Mouse (Mus musculus) hindbrain, postnatal 0 days (tissue): ENCODE results near the gene Klf11. TPM values are rescaled to one million over a fixed set of nuclear protein-coding genes. Genes with fewer than 3 reads are reported as not detected.

Experiments
- ATAC-seq: fragments of 200-750 bp; cut with Nextera tagmentation; 2 replicates; pipeline ENCODE4 v1.8.0; 2017; ENCODE audit warnings: mild to moderate bottlenecking, moderate TSS enrichment, moderate library complexity
- DNase-seq: peaks from one replicate; pipeline ENCODE4 v3.0.0-alpha.2; 2015; ENCODE audit warnings: low spot score
- H3K27ac ChIP-seq: fragments of 300-500 bp; sonication (generic); 2 replicates; pipeline ENCODE4 v1.5.1; 2014; ENCODE audit warnings: mild to moderate bottlenecking
- H3K27me3 ChIP-seq: fragments of 300-500 bp; sonication (generic); 2 replicates; pipeline ENCODE4 v1.6.1; 2014; ENCODE audit warnings: low read length, mixed read lengths; ENCODE audit not compliant: insufficient read depth
- H3K36me3 ChIP-seq: fragments of 300-500 bp; sonication (generic); 2 replicates; pipeline ENCODE4 v1.6.1; 2014; ENCODE audit warnings: low read length, mixed read lengths; ENCODE audit not compliant: insufficient read depth
- H3K4me1 ChIP-seq: fragments of 300-500 bp; sonication (generic); 2 replicates; pipeline ENCODE4 v1.6.1; 2014; ENCODE audit warnings: antibody characterized with exemption, low read length, mixed read lengths; ENCODE audit not compliant: insufficient read depth
- H3K4me2 ChIP-seq: fragments of 300-500 bp; sonication (generic); 2 replicates; pipeline ENCODE4 v1.6.1; 2014; ENCODE audit warnings: low read depth, mild to moderate bottlenecking, low read length, moderate library complexity, mixed read lengths
- H3K4me3 ChIP-seq: fragments of 300-500 bp; sonication (generic); 2 replicates; pipeline ENCODE4 v1.5.1; 2014; ENCODE audit warnings: low read length
- H3K9ac ChIP-seq: fragments of 300-500 bp; sonication (generic); replicated peaks from 2 replicates; pipeline ENCODE4 v1.6.1; 2014; ENCODE audit warnings: mild to moderate bottlenecking, low read length, moderate library complexity, mixed read lengths
- H3K9me3 ChIP-seq: fragments of 300-500 bp; sonication (generic); 2 replicates; pipeline ENCODE4 v1.6.1; 2016; ENCODE audit warnings: low read length, mixed read lengths
- CTCF ChIP-seq: IDR thresholded peaks from 2 replicates; pipeline ENCODE4 v1.5.1; 2016; ENCODE audit warnings: antibody characterized with exemption, control low read depth, low read depth
- WGBS: fragments of 180-500 bp; shearing (Covaris S2); extraction: QIAGEN DNeasy Blood & Tissue Kit; methylation state at CpG from one replicate; pipeline ENCODE4 v1.1.7; 2014; 5-methylcytosine and 5-hydroxymethylcytosine counted together
- polyA plus RNA-seq: library from polyadenylated mRNA; unstranded; fragments of >200 nt; fragmentation: Nextera tagmentation; extraction: Ambion mirVana; gene quantifications from 2 replicates; pipeline ENCODE4 v1.2.1, GENCODE M21; 2015
- total RNA-seq: library from RNA; depleted of rRNA; stranded (reverse); fragments of >200 nt; gene quantifications from 2 replicates; pipeline ENCODE4 v1.2.3, GENCODE M21; 2014

Gene Klf11
- total and polyA plus RNA-seq, 2 experiments from 2014 or later, result 20.4 to 28.3 TPM

- WGBS, result 65% methylated on average over 6 of the region's 6 CpGs
- no peak for ATAC-seq
- TF ChIP-seq CTCF, result no peak
Measured at GRCm38 (mm10) chr12:24686038-24686695, 35.1 kb downstream of the Klf11 start.

GRCm38 (mm10) chr12:24686696-24687346 is 35.7 kb downstream of the Klf11 start:
- TF ChIP-seq CTCF, result no peak
- 0 out of 2 replicates have a peak, but pooled peaks cover under 1% of the 10 kb centered on the region for H3K4me1 ChIP-seq
- H3K4me3 ChIP-seq, result no peak overlapping the region
- H3K9ac ChIP-seq, result no peak overlapping the region
- 77% methylated on average over 11 of the region's 11 CpGs for WGBS
- H3K4me2 ChIP-seq, result no peak overlapping the region
- H3K27ac ChIP-seq, result no peak overlapping the region
- DNase-seq, result no peak
- ATAC-seq, result no peak
- H3K36me3 ChIP-seq, result no peaks in the 10 kb centered on the region
- no peaks in the 10 kb centered on the region for H3K9me3 ChIP-seq
- no peaks in the 10 kb centered on the region for H3K27me3 ChIP-seq

More at GRCm38 (mm10) chr12:24686038-24686695, 35.1 kb downstream of the Klf11 start:
- H3K4me1 ChIP-seq, result peaks cover 7% of the 10 kb centered on the region; the same call in 1 of the 2 replicates
- H3K4me2 ChIP-seq, result no peak overlapping the region
- DNase-seq, result no peak
- H3K4me3 ChIP-seq, result no peak overlapping the region
- H3K9me3 ChIP-seq, result no peaks in the 10 kb centered on the region
- H3K9ac ChIP-seq, result no peak overlapping the region
- H3K27ac ChIP-seq, result no peak overlapping the region
- H3K36me3 ChIP-seq, result no peaks in the 10 kb centered on the region
- H3K27me3 ChIP-seq, result no peaks in the 10 kb centered on the region

GRCm38 (mm10) chr12:24690351-24690750 is 39.3 kb downstream of the Klf11 start:
- ATAC-seq (no peak), DNase-seq (no peak)
- no peak for TF ChIP-seq CTCF
- no peak overlapping the region for H3K4me2 ChIP-seq
- H3K4me3 ChIP-seq, result no peak overlapping the region
- H3K9me3 ChIP-seq, result no peaks in the 10 kb centered on the region
- 80% methylated on average over 3 of the region's 3 CpGs for WGBS
- H3K4me1 ChIP-seq, result no peaks in the 10 kb centered on the region
- no peak overlapping the region for H3K9ac ChIP-seq
- no peaks in the 10 kb centered on the region for H3K27me3 ChIP-seq
- no peak overlapping the region for H3K27ac ChIP-seq
- no peaks in the 10 kb centered on the region for H3K36me3 ChIP-seq

GRCm38 (mm10) chr12:24696500-24697483 is 45.7 kb downstream of the Klf11 start:
- WGBS, result 40% methylated on average over 16 of the region's 16 CpGs
- peak; percentile 92 for ATAC-seq

GRCm38 (mm10) chr12:24697484-24698204 is 46.6 kb downstream of the Klf11 start:
- 61% methylated on average over 8 of the region's 8 CpGs for WGBS
- no peak for DNase-seq
- Histone ChIP-seq H3K36me3 (no peaks in the 10 kb centered on the region), H3K4me3 (no peak overlapping the region), H3K27me3 (no peaks in the 10 kb centered on the region), H3K27ac (no peak overlapping the region), H3K9me3 (no peaks in the 10 kb centered on the region), H3K9ac (no peak overlapping the region), H3K4me2 (peak overlapping the region; percentile 40), H3K4me1 (no peaks in the 10 kb centered on the region)
- no peak for TF ChIP-seq CTCF
- ATAC-seq, result peak; percentile 61

More at GRCm38 (mm10) chr12:24696500-24697483, 45.7 kb downstream of the Klf11 start:
- H3K4me2 ChIP-seq, result peak overlapping the region; percentile 40
- H3K4me1 ChIP-seq, result no peaks in the 10 kb centered on the region
- H3K9me3 ChIP-seq, result no peaks in the 10 kb centered on the region
- H3K36me3 ChIP-seq, result no peaks in the 10 kb centered on the region
- H3K9ac ChIP-seq, result no peak overlapping the region
- no peak overlapping the region for H3K27ac ChIP-seq
- no peak overlapping the region for H3K4me3 ChIP-seq
- TF ChIP-seq CTCF, result peak; percentile 96
- no peaks in the 10 kb centered on the region for H3K27me3 ChIP-seq
- peak; percentile 93 for DNase-seq

- no peaks in the 10 kb centered on the region for H3K9me3 ChIP-seq
- H3K27ac ChIP-seq, result no peak overlapping the region
- no peak overlapping the region for H3K4me2 ChIP-seq
- DNase-seq (no peak), ATAC-seq (no peak)
- no peaks in the 10 kb centered on the region for H3K36me3 ChIP-seq
- no peak overlapping the region for H3K9ac ChIP-seq
- no peaks in the 10 kb centered on the region for H3K4me1 ChIP-seq
- H3K27me3 ChIP-seq, result no peaks in the 10 kb centered on the region
- TF ChIP-seq CTCF, result no peak
- 75% methylated on average over 3 of the region's 3 CpGs for WGBS
- no peak overlapping the region for H3K4me3 ChIP-seq
Measured at GRCm38 (mm10) chr12:24698514-24698913, 47.4 kb downstream of the Klf11 start.
